Mouse (Mus musculus): ENCODE measurements around the gene Ltbp1. TPM values are rescaled to one million over a fixed set of nuclear protein-coding genes. Genes with fewer than 3 reads are reported as not detected.

Ltbp1 gene
- polyA plus RNA-seq, 1 experiment: 3.7 TPM

GRCm38 (mm10) chr17:75331421-75331951 lies 326.1 kb downstream of the Ltbp1 start:
- WGBS: 92% methylated on average over 6 of the region's 6 CpGs

GRCm38 (mm10) chr17:75332289-75332688 lies 326.9 kb downstream of the Ltbp1 start:
- TF ChIP-seq POLR2A (IDR thresholded peaks at IDR 0.05; ENCODE audit: low read depth, low read length): no peak
- TF ChIP-seq CTCF (IDR thresholded peaks at IDR 0.05; ENCODE audit: extremely low read depth, insufficient read depth, insufficient read length, insufficient replicate concordance): no peak
- 88% methylated on average over 6 of the region's 6 CpGs for WGBS
- DNase-seq (ENCODE audit: low read depth in 1 of 2, low spot score in 2 of 2): no peak
- Histone ChIP-seq H3K27ac (ENCODE audit: insufficient read depth, low read length) (no peak overlapping the region), H3K27me3 (ENCODE audit: control insufficient read depth, insufficient read depth, low read length) (no peaks in the 10 kb centered on the region), H3K4me1 (ENCODE audit: control insufficient read depth, insufficient read depth, insufficient read length) (no peaks in the 10 kb centered on the region), H3K4me3 (ENCODE audit: extremely low read depth, insufficient read depth, insufficient read length) (no peak overlapping the region), H3K36me3 (ENCODE audit: control insufficient read depth, insufficient read depth, low read length) (no peaks in the 10 kb centered on the region)

More at GRCm38 (mm10) chr17:75331421-75331951, 326.1 kb downstream of the Ltbp1 start:
- TF ChIP-seq POLR2A (IDR thresholded peaks at IDR 0.05; ENCODE audit: low read depth, low read length): no peak
- TF ChIP-seq CTCF (IDR thresholded peaks at IDR 0.05; ENCODE audit: extremely low read depth, insufficient read depth, insufficient read length, insufficient replicate concordance): no peak
- no peaks in the 10 kb centered on the region for H3K4me1 ChIP-seq (ENCODE audit: control insufficient read depth, insufficient read depth, insufficient read length)
- H3K36me3 ChIP-seq (ENCODE audit: control insufficient read depth, insufficient read depth, low read length): no peaks in the 10 kb centered on the region
- DNase-seq (ENCODE audit: low read depth in 1 of 2, low spot score in 2 of 2): no peak
- no peak overlapping the region for H3K27ac ChIP-seq (ENCODE audit: insufficient read depth, low read length)
- no peak overlapping the region for H3K4me3 ChIP-seq (ENCODE audit: extremely low read depth, insufficient read depth, insufficient read length)
- H3K27me3 ChIP-seq (ENCODE audit: control insufficient read depth, insufficient read depth, low read length): no peaks in the 10 kb centered on the region

GRCm38 (mm10) chr17:75333011-75333410 lies 327.6 kb downstream of the Ltbp1 start:
- 87% methylated on average over 9 of the region's 9 CpGs for WGBS
- no peaks in the 10 kb centered on the region for H3K4me1 ChIP-seq (ENCODE audit: control insufficient read depth, insufficient read depth, insufficient read length)
- H3K27me3 ChIP-seq (ENCODE audit: control insufficient read depth, insufficient read depth, low read length): no peaks in the 10 kb centered on the region
- no peaks in the 10 kb centered on the region for H3K36me3 ChIP-seq (ENCODE audit: control insufficient read depth, insufficient read depth, low read length)
- TF ChIP-seq POLR2A (IDR thresholded peaks at IDR 0.05; ENCODE audit: low read depth, low read length) (no peak), CTCF (IDR thresholded peaks at IDR 0.05; ENCODE audit: extremely low read depth, insufficient read depth, insufficient read length, insufficient replicate concordance) (no peak)
- H3K4me3 ChIP-seq (ENCODE audit: extremely low read depth, insufficient read depth, insufficient read length): no peak overlapping the region
- H3K27ac ChIP-seq (ENCODE audit: insufficient read depth, low read length): no peak overlapping the region
- no peak for DNase-seq (ENCODE audit: low read depth in 1 of 2, low spot score in 2 of 2)

GRCm38 (mm10) chr17:75333759-75334158 lies 328.4 kb downstream of the Ltbp1 start:
- no peak overlapping the region for H3K4me3 ChIP-seq (ENCODE audit: extremely low read depth, insufficient read depth, insufficient read length)
- WGBS: 66% methylated on average over 13 of the region's 13 CpGs
- no peak overlapping the region for H3K27ac ChIP-seq (ENCODE audit: insufficient read depth, low read length)
- no peaks in the 10 kb centered on the region for H3K4me1 ChIP-seq (ENCODE audit: control insufficient read depth, insufficient read depth, insufficient read length)
- no peaks in the 10 kb centered on the region for H3K36me3 ChIP-seq (ENCODE audit: control insufficient read depth, insufficient read depth, low read length)
- no peak for DNase-seq (ENCODE audit: low read depth in 1 of 2, low spot score in 2 of 2)
- TF ChIP-seq POLR2A (IDR thresholded peaks at IDR 0.05; ENCODE audit: low read depth, low read length) (no peak), CTCF (IDR thresholded peaks at IDR 0.05; ENCODE audit: extremely low read depth, insufficient read depth, insufficient read length, insufficient replicate concordance) (no peak)
- no peaks in the 10 kb centered on the region for H3K27me3 ChIP-seq (ENCODE audit: control insufficient read depth, insufficient read depth, low read length)

GRCm38 (mm10) chr17:75335649-75336048 lies 330.3 kb downstream of the Ltbp1 start:
- 62% methylated on average over 9 of the region's 9 CpGs for WGBS
- no peak overlapping the region for H3K27ac ChIP-seq (ENCODE audit: insufficient read depth, low read length)
- TF ChIP-seq CTCF (IDR thresholded peaks at IDR 0.05; ENCODE audit: extremely low read depth, insufficient read depth, insufficient read length, insufficient replicate concordance) (no peak), POLR2A (IDR thresholded peaks at IDR 0.05; ENCODE audit: low read depth, low read length) (no peak)
- H3K27me3 ChIP-seq (ENCODE audit: control insufficient read depth, insufficient read depth, low read length): no peaks in the 10 kb centered on the region
- H3K36me3 ChIP-seq (ENCODE audit: control insufficient read depth, insufficient read depth, low read length): no peaks in the 10 kb centered on the region
- H3K4me3 ChIP-seq (ENCODE audit: extremely low read depth, insufficient read depth, insufficient read length): no peak overlapping the region
- no peaks in the 10 kb centered on the region for H3K4me1 ChIP-seq (ENCODE audit: control insufficient read depth, insufficient read depth, insufficient read length)
- no peak for DNase-seq (ENCODE audit: low read depth in 1 of 2, low spot score in 2 of 2)

- TF ChIP-seq POLR2A (IDR thresholded peaks at IDR 0.05; ENCODE audit: low read depth, low read length) (no peak), CTCF (IDR thresholded peaks at IDR 0.05; ENCODE audit: extremely low read depth, insufficient read depth, insufficient read length, insufficient replicate concordance) (no peak)
- Histone ChIP-seq H3K36me3 (ENCODE audit: control insufficient read depth, insufficient read depth, low read length) (no peaks in the 10 kb centered on the region), H3K4me3 (ENCODE audit: extremely low read depth, insufficient read depth, insufficient read length) (no peak overlapping the region), H3K27me3 (ENCODE audit: control insufficient read depth, insufficient read depth, low read length) (no peaks in the 10 kb centered on the region), H3K27ac (ENCODE audit: insufficient read depth, low read length) (no peak overlapping the region), H3K4me1 (ENCODE audit: control insufficient read depth, insufficient read depth, insufficient read length) (no peaks in the 10 kb centered on the region)
- WGBS: 87% methylated on average over 4 of the region's 4 CpGs
- no peak for DNase-seq (ENCODE audit: low read depth in 1 of 2, low spot score in 2 of 2)
Measured at GRCm38 (mm10) chr17:75341227-75341626, 335.9 kb downstream of the Ltbp1 start.

- Histone ChIP-seq H3K27ac (ENCODE audit: insufficient read depth, low read length) (no peak overlapping the region), H3K4me1 (ENCODE audit: control insufficient read depth, insufficient read depth, insufficient read length) (no peaks in the 10 kb centered on the region), H3K36me3 (ENCODE audit: control insufficient read depth, insufficient read depth, low read length) (no peaks in the 10 kb centered on the region), H3K27me3 (ENCODE audit: control insufficient read depth, insufficient read depth, low read length) (no peaks in the 10 kb centered on the region), H3K4me3 (ENCODE audit: extremely low read depth, insufficient read depth, insufficient read length) (no peak overlapping the region)
- WGBS: 93% methylated on average over 3 of the region's 3 CpGs
- TF ChIP-seq POLR2A (IDR thresholded peaks at IDR 0.05; ENCODE audit: low read depth, low read length) (no peak), CTCF (IDR thresholded peaks at IDR 0.05; ENCODE audit: extremely low read depth, insufficient read depth, insufficient read length, insufficient replicate concordance) (no peak)
- DNase-seq (ENCODE audit: low read depth in 1 of 2, low spot score in 2 of 2): no peak
Measured at GRCm38 (mm10) chr17:75345116-75345515, 339.7 kb downstream of the Ltbp1 start.

Data from spleen, adult 2 months (tissue).